Mouse (Mus musculus): ENCODE measurements around the gene Asic2.

DNA sequence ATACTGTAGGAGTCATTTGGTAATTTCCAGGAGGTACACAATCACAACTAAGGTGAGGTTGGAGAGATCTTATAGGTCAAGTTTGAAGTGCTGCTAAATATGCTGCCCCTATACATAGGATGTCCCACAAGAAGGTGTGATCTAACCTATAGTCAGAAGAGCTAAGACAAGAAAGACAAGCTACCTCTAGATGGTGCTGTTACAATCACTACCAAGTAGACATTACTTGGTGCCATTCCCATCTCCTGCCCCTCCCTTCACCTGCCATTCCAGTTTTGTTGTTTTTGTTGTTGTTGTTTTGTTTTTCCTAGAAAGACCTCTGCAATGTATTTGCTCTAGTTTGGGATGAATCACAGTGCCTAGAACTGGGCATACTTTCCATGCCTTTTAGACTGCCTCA is 296.5 kb downstream of the Asic2 start:
- TF ChIP-seq POLR2A (IDR thresholded peaks at IDR 0.05; ENCODE audit: borderline replicate concordance, control insufficient read depth, low read depth, low read length): no peak
- no peak for TF ChIP-seq CTCF (IDR thresholded peaks at IDR 0.05; ENCODE audit: control insufficient read depth, insufficient read depth, low read length)
